Mouse (Mus musculus): ENCODE data around the gene Cebpzos. TPM values are rescaled to one million over a fixed set of nuclear protein-coding genes. Genes with fewer than 3 reads are reported as not detected.
A peak's percentile ranks its signal among the peaks of the same experiment; 100 is the strongest.

Cebpzos gene
- polyA plus RNA-seq (2015; fragmentation: Nextera tagmentation; extraction: Ambion mirVana) = 43.0 and 45.0 TPM in 2 replicates

- peaks cover 14% of the 10 kb centered on the region for H3K36me3 ChIP-seq (ENCODE audit: control insufficient read depth, insufficient read depth)
- H3K9ac ChIP-seq (ENCODE audit: low read depth, low read length) = peak within 1 kb of the TSS; percentile 85
- H3K27ac ChIP-seq (ENCODE audit: low read length) = peak within 1 kb of the TSS; percentile 85
- H3K9me3 ChIP-seq (replicated peaks; ENCODE audit: control insufficient read depth, low read length) = no peaks in the 10 kb centered on the region
- WGBS (ENCODE audit: insufficient replicate concordance) = 0% methylated on average over 37 of the region's 37 CpGs
- H3K4me2 ChIP-seq (ENCODE audit: low read depth, low read length) = peak within 1 kb of the TSS; percentile 81
- peak within 1 kb of the TSS; percentile 88 for H3K4me3 ChIP-seq (ENCODE audit: low read depth, low read length)
- ATAC-seq (ENCODE audit: low read depth) = peak; percentile 91
- H3K27me3 ChIP-seq (ENCODE audit: control insufficient read depth, insufficient read depth, low read depth, low read length) = no peaks in the 10 kb centered on the region
- H3K4me1 ChIP-seq (ENCODE audit: control insufficient read depth, low read depth, low read length) = peaks cover 20% of the 10 kb centered on the region
Measured at GRCm38 (mm10) chr17:78916369-78916813, at the start of gene Cebpzos. Gene Cebpzos (plus strand): TSS chr17:78916500.

- Histone ChIP-seq H3K36me3 (ENCODE audit: control insufficient read depth, insufficient read depth) (peaks cover 20% of the 10 kb centered on the region), H3K4me3 (ENCODE audit: low read depth, low read length) (no peak overlapping the region), H3K9ac (ENCODE audit: low read depth, low read length) (no peak overlapping the region), H3K27ac (ENCODE audit: low read length) (no peak overlapping the region), H3K4me2 (ENCODE audit: low read depth, low read length) (no peak overlapping the region), H3K4me1 (ENCODE audit: control insufficient read depth, low read depth, low read length) (no peaks in the 10 kb centered on the region), H3K27me3 (ENCODE audit: control insufficient read depth, insufficient read depth, low read depth, low read length) (no peaks in the 10 kb centered on the region), H3K9me3 (replicated peaks; ENCODE audit: control insufficient read depth, low read length) (no peaks in the 10 kb centered on the region)
- WGBS (ENCODE audit: insufficient replicate concordance) = 76% methylated on average over 6 of the region's 6 CpGs
- no peak for ATAC-seq (ENCODE audit: low read depth)
Measured at GRCm38 (mm10) chr17:78873886-78874285, 42.4 kb upstream of the Cebpzos start.

GRCm38 (mm10) chr17:78881878-78882304 is 34.4 kb upstream of the Cebpzos start:
- peak overlapping the region; percentile 76 for H3K4me2 ChIP-seq (ENCODE audit: low read depth, low read length)
- WGBS (ENCODE audit: insufficient replicate concordance) = 4% methylated on average over 5 of the region's 7 CpGs
- peak; percentile 37 for ATAC-seq (ENCODE audit: low read depth)

GRCm38 (mm10) chr17:78882401-78883112 is 33.7 kb upstream of the Cebpzos start, which contains the start of gene Eif2ak2:
Gene Eif2ak2 (minus strand): TSS chr17:78882573.
- Histone ChIP-seq H3K4me1 (ENCODE audit: control insufficient read depth, low read depth, low read length) (peaks cover 14% of the 10 kb centered on the region), H3K4me3 (ENCODE audit: low read depth, low read length) (peak within 1 kb of the TSS; percentile 85), H3K27ac (ENCODE audit: low read length) (peak within 1 kb of the TSS; percentile 74), H3K9me3 (replicated peaks; ENCODE audit: control insufficient read depth, low read length) (no peaks in the 10 kb centered on the region), H3K36me3 (ENCODE audit: control insufficient read depth, insufficient read depth) (peaks cover 4% of the 10 kb centered on the region; the same call in 1 of the 2 replicates), H3K27me3 (ENCODE audit: control insufficient read depth, insufficient read depth, low read depth, low read length) (no peaks in the 10 kb centered on the region), H3K4me2 (ENCODE audit: low read depth, low read length) (peak within 1 kb of the TSS; percentile 76), H3K9ac (ENCODE audit: low read depth, low read length) (peak within 1 kb of the TSS; percentile 81)
- ATAC-seq (ENCODE audit: low read depth) = peak; percentile 100
- WGBS (ENCODE audit: insufficient replicate concordance) = under 1% methylated on average over 28 of the region's 28 CpGs

More at GRCm38 (mm10) chr17:78881878-78882304, 34.4 kb upstream of the Cebpzos start:
- peaks cover 4% of the 10 kb centered on the region; the same call in 1 of the 2 replicates for H3K36me3 ChIP-seq (ENCODE audit: control insufficient read depth, insufficient read depth)
- peak overlapping the region; percentile 81 for H3K9ac ChIP-seq (ENCODE audit: low read depth, low read length)
- peaks cover 14% of the 10 kb centered on the region for H3K4me1 ChIP-seq (ENCODE audit: control insufficient read depth, low read depth, low read length)
- H3K27me3 ChIP-seq (ENCODE audit: control insufficient read depth, insufficient read depth, low read depth, low read length) = no peaks in the 10 kb centered on the region
- H3K9me3 ChIP-seq (replicated peaks; ENCODE audit: control insufficient read depth, low read length) = no peaks in the 10 kb centered on the region
- peak overlapping the region; percentile 74 for H3K27ac ChIP-seq (ENCODE audit: low read length)
- peak overlapping the region; percentile 85 for H3K4me3 ChIP-seq (ENCODE audit: low read depth, low read length)

- Histone ChIP-seq H3K4me2 (ENCODE audit: low read depth, low read length) (no peak overlapping the region), H3K36me3 (ENCODE audit: control insufficient read depth, insufficient read depth) (peaks cover 2% of the 10 kb centered on the region; the same call in 1 of the 2 replicates), H3K9ac (ENCODE audit: low read depth, low read length) (no peak overlapping the region), H3K27ac (ENCODE audit: low read length) (no peak overlapping the region), H3K9me3 (replicated peaks; ENCODE audit: control insufficient read depth, low read length) (no peaks in the 10 kb centered on the region), H3K4me3 (ENCODE audit: low read depth, low read length) (no peak overlapping the region), H3K4me1 (ENCODE audit: control insufficient read depth, low read depth, low read length) (peaks cover 14% of the 10 kb centered on the region), H3K27me3 (ENCODE audit: control insufficient read depth, insufficient read depth, low read depth, low read length) (no peaks in the 10 kb centered on the region)
- ATAC-seq (ENCODE audit: low read depth) = no peak
- 83% methylated on average over 4 of the region's 4 CpGs for WGBS (ENCODE audit: insufficient replicate concordance)
Measured at GRCm38 (mm10) chr17:78883291-78883690, 33.0 kb upstream of the Cebpzos start.

- ATAC-seq (ENCODE audit: low read depth) = no peak
- no peaks in the 10 kb centered on the region for H3K9me3 ChIP-seq (replicated peaks; ENCODE audit: control insufficient read depth, low read length)
- H3K9ac ChIP-seq (ENCODE audit: low read depth, low read length) = no peak overlapping the region
- peaks cover 14% of the 10 kb centered on the region for H3K4me1 ChIP-seq (ENCODE audit: control insufficient read depth, low read depth, low read length)
- no peak overlapping the region for H3K4me3 ChIP-seq (ENCODE audit: low read depth, low read length)
- no peak overlapping the region for H3K27ac ChIP-seq (ENCODE audit: low read length)
- WGBS (ENCODE audit: insufficient replicate concordance) = 68% methylated on average over 5 of the region's 5 CpGs
- no peak overlapping the region for H3K4me2 ChIP-seq (ENCODE audit: low read depth, low read length)
- no peaks in the 10 kb centered on the region for H3K36me3 ChIP-seq (ENCODE audit: control insufficient read depth, insufficient read depth)
- no peaks in the 10 kb centered on the region for H3K27me3 ChIP-seq (ENCODE audit: control insufficient read depth, insufficient read depth, low read depth, low read length)
Measured at GRCm38 (mm10) chr17:78885286-78886065, 30.8 kb upstream of the Cebpzos start.

- WGBS (ENCODE audit: insufficient replicate concordance) = 69% methylated on average over 4 of the region's 4 CpGs
- Histone ChIP-seq H3K4me3 (ENCODE audit: low read depth, low read length) (no peak overlapping the region), H3K27ac (ENCODE audit: low read length) (no peak overlapping the region), H3K36me3 (ENCODE audit: control insufficient read depth, insufficient read depth) (no peaks in the 10 kb centered on the region), H3K9me3 (replicated peaks; ENCODE audit: control insufficient read depth, low read length) (no peaks in the 10 kb centered on the region), H3K4me1 (ENCODE audit: control insufficient read depth, low read depth, low read length) (no peaks in the 10 kb centered on the region), H3K9ac (ENCODE audit: low read depth, low read length) (no peak overlapping the region), H3K4me2 (ENCODE audit: low read depth, low read length) (no peak overlapping the region), H3K27me3 (ENCODE audit: control insufficient read depth, insufficient read depth, low read depth, low read length) (no peaks in the 10 kb centered on the region)
- no peak for ATAC-seq (ENCODE audit: low read depth)
Measured at GRCm38 (mm10) chr17:78888554-78888953, 27.7 kb upstream of the Cebpzos start.

- Histone ChIP-seq H3K27me3 (ENCODE audit: control insufficient read depth, insufficient read depth, low read depth, low read length) (no peaks in the 10 kb centered on the region), H3K36me3 (ENCODE audit: control insufficient read depth, insufficient read depth) (no peaks in the 10 kb centered on the region), H3K27ac (ENCODE audit: low read length) (no peak overlapping the region), H3K9me3 (replicated peaks; ENCODE audit: control insufficient read depth, low read length) (no peaks in the 10 kb centered on the region), H3K9ac (ENCODE audit: low read depth, low read length) (no peak overlapping the region), H3K4me1 (ENCODE audit: control insufficient read depth, low read depth, low read length) (no peaks in the 10 kb centered on the region), H3K4me2 (ENCODE audit: low read depth, low read length) (no peak overlapping the region), H3K4me3 (ENCODE audit: low read depth, low read length) (no peak overlapping the region)
- 49% methylated on average over 3 of the region's 3 CpGs for WGBS (ENCODE audit: insufficient replicate concordance)
- no peak for ATAC-seq (ENCODE audit: low read depth)
Measured at GRCm38 (mm10) chr17:78889184-78889583, 27.1 kb upstream of the Cebpzos start.

All from liver, embryonic 16.5 days (tissue).